Mouse (Mus musculus): ENCODE results near the gene Prdm11.
A peak's percentile ranks its signal among the peaks of the same experiment; 100 is the strongest.

The Prdm11 gene

DNA sequence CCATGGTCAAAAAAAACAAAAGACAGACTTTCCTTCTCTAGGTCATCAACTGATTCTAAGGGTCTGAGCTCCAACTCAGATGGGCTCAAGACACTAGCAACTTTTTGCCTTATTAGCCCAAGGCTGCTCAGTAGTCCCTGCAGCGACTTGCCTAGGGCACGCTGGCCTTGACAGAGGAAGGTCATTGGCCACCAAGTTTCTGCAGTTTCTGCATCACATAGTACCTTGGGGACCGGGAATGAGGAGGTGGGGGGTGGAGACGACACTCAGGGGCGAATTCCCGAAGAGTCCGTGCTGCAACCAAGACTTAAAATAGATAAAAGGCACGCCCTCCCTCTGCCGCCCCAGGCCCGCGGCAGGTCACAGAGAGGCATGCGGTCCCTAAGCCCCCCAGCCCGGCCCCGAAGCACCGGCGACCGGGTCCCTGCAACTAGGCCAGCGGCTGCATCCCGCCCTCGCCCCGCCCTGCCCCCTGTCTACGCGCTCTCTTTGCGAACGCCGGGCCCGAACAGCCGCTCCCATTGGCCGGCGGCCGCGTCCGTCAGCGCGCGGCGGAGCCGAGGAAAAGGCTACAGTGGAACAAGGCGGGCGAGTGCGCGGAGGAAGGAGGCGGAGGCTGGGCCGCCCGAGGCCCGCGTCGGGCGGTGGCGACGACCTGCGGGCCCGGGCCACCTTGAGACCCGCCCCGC is 694 bp downstream of the Prdm11 start:
- DNase-seq (ENCODE audit: low read depth, low spot score): peak; percentile 85

DNA sequence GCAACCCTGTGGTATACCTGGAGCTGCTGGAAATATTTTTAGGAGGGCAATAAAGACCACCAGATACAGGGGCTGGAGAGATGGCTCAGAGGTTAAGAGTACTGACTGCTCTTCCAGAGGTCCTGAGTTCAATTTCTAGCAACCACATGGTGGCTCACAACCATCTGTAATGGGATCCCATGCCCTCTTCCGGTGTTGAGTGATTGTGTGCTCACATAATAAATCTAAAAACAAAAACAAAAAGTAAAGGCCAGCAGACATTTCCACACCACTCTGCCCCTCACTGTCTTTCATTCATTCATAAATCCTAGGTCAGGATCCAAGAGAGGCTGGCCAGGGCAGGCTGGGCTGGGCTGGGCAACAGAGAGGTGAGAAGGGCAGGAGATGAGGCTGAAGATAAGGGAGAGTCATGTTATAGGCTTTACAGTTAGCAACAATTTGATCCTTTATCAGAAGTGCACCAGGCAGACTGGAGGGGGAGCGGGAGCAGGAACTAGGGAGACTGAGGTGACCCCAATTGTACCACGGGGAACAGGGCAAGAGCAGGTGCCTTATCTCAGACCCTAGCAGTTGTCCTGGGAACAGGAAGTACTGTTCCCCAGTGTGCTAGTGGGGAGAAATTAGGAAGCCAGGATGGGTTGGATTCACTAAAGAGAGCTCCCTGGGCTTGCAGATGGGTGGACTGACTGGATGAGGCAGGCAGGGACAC is 2.4 kb downstream of the Prdm11 start:
- no peak for DNase-seq (ENCODE audit: low read depth, low spot score)

DNA sequence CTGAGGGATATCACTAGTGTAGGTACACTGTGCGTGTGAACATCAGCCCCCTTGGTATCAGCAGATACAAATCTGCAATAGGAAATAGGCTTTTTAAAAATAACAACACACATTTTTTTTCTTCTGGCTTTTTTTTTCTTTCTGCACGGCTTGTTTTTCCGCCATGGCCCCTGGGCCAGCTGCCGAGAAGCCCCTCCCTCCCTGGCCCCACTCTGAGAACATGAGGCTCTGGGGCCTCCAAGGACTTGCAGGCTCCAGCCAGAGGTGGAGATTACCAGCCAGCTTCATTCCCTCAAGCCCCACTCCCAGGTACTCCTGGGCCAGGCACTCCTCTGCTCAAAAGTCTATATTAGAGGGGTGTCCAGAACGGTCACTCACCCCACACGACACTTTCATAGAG is 4.5 kb downstream of the Prdm11 start:
- no peak for DNase-seq (ENCODE audit: low read depth, low spot score)

DNA sequence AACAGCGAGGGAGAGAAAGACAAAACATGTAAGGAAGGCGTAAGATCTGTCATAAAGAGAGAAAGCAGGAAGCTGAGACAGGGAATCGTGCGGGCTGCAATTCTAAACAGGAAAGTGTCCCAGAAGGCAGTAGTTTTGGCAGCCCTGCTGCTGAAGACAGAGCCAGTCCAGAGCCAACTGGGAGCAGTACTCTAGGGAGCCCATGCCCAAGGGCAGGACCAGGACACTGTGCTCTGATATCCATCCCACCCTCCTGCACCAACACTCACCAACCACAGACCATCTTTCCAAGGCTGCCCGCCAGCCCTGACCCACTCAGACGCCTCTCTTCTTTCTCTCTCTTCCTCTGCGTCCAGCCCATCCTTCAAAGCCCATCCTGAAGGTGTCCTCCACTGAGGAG is 5.1 kb downstream of the Prdm11 start:
- no peak for DNase-seq (ENCODE audit: low read depth, low spot score)

DNA sequence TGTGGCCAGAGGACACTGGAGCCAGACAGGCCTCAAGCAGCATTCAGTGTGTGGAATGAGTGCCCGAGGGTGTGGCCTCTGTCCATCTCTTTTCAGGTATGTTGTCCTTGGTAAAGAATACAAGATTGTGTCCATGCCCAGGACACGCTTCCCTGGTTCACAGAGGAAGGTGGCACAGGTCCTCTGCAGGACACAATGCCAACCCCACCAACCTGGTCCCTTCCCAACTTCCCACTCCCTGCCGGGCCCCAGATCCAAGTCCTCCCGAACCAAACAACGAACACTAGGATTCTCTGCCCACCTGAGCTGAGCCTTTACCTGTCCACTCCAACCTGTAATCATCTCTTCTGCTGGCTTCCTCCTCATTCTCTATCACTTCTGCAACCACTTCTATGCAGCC is 6.3 kb downstream of the Prdm11 start:
- no peak for DNase-seq (ENCODE audit: low read depth, low spot score)

DNA sequence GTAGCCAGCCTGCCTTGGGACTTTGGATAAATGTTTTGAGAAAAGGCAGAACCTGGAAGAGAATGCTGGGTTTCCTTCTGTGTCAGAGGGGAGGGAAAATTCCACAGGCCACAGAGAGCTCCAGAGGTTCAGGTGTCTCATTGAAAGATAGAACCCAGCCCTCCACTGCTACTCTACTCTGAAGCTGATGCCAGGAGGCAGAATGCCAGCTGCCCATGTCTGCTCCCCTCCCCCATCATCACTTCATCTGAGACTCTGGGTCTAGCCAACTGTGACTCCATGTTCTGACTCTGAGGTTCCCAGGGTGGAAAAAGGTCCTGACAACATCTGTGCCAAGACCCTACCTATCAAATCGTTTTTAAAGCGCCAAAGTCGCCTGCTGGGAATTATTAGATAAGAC is 6.9 kb downstream of the Prdm11 start:
- no peak for DNase-seq (ENCODE audit: low read depth, low spot score)

DNA sequence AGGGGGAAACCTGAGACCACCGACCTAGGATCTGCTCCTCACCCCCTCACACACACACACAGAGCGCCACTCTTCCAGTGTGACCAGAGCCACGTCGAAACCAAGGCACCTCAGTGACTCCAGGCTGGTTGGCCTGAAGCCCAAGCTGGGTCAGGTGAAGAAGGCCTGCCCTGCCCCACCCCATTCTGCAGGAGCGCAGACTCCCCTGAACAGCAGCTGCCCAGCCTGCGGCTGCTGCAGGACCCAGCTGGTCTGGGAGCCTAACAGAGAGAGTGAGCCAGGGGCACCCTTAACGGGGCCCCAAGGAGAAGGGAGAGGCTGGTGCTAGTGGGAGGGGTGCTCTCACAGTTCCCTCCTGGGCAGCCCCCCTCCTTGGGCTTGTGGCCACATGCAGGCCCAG is 10.3 kb downstream of the Prdm11 start:
- no peak for DNase-seq (ENCODE audit: low read depth, low spot score)

DNA sequence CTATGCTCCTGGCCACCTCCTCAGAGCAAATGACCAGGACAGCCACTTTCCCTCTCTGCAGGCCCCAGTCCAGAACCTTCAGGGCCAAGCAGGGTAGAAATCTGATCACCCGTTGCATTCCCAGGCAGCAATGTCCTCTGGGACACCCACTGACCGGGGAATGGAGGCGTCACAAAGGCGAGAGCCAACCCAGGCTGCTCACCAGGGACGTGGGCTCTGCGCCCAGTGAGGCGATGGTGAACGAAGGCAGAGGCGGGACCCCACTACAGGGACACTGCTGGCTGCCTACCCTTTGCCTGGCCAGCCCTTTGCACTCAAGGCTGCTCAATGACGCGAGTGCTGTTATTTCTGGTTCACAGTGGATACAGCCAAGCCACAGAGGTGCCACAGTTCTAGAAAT is 13.3 kb downstream of the Prdm11 start:
- no peak for DNase-seq (ENCODE audit: low read depth, low spot score)

DNA sequence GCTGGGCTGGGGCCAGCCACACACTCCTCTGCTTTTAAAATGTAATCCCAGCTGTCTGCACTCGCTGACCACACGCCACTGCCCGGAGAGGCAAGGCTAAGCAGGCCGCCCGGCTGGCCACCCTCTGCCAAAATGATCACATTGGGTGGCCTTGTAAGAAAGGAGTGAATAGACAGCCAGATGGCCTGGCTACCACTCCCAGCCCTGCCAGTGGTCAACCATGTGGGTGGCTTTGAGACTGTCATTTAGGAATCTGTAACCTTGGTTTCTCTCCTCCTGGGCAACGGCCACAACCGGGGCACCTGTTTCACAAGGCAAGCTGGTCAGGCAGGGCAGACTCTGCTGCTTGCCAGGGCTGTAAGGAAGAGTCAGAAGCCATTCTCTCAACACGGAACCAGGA is 13.9 kb downstream of the Prdm11 start:
- no peak for DNase-seq (ENCODE audit: low read depth, low spot score)

DNA sequence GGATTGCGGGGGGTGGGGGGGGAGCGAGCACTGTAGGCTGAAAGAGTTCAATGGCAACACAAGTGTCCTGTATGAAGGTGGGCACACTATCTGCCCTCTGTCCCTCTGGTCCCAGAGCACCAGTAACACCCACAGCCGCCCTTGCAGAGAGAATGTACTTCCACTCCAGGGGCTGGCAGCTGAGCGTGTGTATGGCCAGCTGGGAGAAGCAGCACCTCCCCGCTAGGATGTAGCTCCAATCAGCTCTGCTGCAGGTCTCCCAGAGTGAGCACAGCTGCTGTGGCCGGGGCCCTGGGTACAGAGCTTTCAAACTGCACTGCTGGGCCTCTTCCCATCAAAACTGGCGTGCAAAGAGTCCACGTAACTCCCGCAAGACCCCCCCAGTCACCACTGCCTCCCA is 14.9 kb downstream of the Prdm11 start:
- DNase-seq (ENCODE audit: low read depth, low spot score): no peak

DNA sequence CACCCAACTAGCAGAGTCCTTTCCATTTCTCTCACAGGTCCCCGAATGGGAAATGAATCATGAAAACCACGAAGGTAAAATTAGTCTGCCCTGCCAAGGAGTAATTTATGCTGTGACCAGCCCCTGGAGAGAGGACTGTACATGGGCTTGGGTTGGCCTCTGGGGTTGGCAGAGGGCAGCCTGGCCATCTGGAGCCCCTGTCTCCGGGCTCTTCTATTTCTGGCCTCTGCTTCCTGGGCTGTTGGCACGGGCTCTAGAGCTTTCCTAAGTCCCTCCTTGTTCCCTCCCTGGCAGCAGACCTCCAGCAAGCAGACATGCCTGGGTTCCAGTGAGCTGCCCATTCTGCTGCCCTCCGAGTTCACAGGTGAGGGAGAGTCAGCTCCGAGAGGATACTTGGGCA is 15.9 kb downstream of the Prdm11 start:
- no peak for DNase-seq (ENCODE audit: low read depth, low spot score)

DNA sequence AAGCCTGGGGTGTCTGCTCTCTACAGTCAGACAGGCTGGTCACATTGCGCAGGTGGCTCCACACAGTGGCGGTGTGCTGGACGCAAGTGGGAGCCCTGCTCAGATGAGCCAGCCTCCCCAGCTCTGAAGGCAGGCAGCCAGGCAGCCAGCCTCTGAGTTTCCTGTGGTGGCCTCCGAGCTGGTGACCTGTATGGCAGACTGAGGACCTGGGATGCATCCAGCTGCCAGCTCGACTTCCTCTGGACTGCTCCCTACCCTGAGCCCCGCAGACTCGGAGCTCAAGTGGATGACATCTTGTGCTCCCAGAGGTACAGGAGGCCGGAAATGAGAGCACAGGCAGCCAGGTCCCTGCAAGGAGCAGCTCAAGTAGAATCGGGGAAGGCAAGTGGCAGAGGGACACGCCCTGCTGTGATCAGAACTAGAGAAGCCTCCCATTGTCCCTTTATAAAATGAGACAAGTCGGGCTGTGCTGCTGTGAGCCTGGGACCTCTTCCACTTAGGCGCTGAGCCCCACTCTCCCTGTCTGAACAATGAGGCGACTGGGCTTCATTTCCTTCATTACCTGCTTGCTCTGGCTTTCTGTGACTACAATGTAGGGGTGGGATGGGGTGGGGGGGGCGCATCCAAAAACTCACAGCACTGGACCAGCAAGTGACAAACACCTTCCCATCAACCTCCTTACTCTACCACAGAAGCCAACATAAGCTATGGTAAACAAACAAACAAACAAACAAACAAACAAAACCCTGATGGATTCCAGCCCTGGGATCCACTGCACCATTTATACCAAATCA is 16.5 kb downstream of the Prdm11 start:
- DNase-seq (ENCODE audit: low read depth, low spot score): no peak

DNA sequence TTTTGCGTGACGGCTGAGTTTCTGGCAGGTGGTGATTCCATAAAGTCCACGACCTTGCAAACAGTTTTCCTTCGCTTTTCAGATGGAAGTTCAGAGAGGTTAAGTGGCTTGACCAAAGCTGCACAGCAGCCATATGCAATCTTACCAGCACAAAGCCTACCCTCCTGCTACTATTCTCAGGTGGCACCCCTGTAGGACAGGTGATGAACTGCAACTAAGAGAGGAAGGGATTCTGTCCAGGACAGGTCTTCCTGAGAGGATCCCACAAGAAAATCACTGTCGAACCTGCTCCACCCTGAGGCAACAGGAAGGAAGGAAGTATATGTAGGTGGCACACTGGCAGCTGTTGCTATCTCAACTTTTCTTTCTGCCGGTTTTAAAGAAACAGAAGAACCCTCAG is 17.1 kb downstream of the Prdm11 start:
- DNase-seq (ENCODE audit: low read depth, low spot score): no peak

DNA sequence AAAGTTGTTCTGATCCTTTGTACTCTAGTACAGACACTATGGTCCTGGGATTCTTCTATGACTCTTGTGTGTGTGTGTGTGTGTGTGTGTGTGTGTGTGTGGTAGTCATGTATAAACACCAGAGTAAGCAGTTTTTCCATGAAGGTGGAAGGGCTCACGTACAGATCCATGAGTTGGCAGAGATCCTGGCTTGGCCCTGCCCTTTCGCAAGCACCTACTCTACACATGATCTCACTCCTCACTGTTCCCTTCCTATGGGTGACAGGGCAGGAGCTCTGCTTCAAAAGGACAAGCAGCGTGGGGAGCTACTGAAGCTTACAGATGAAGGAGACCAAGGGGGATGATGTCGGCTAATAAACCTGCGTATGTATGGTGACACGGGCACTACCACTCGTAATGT is 18.3 kb downstream of the Prdm11 start:
- no peak for DNase-seq (ENCODE audit: low read depth, low spot score)

DNA sequence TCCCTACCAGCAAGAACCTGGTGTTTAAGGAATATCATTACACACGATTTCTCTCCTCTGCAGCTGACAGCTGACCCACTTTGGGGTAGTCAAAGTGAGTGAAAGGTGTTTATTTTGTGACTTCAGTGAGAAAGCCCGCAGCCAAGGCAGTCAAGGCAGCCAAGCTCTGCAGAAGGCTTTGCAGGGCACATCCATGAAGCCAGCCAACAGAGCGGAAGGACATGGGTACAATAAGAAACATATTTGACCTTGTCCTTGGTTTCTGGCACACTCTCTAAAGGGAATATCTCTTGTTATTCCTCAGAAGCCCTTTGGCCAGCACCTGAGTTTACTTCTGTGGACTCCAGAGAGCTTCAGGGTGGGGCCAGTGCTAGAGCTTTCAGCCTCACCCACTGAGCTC is 21.5 kb downstream of the Prdm11 start:
- no peak for DNase-seq (ENCODE audit: low read depth, low spot score)

DNA sequence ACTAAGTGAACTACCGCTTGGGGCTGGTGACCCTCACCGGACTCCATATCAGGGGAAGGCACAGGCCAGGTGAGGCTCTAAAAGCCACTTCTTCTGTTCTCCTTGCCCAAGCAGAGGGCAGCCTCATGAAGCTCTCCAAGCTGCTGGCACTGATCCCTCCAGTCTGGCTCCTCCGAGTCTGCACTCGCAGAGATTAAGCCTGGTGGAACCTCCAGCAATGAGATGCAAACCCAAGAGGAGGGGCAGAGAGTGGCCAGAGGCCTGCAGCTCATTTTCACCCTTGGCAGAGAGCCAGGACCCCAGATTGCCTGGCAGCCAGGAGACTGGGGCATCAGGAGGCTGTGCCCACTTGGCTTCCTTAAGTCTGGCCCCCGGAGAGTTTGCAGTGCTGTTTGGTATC is 27.1 kb downstream of the Prdm11 start:
- no peak for DNase-seq (ENCODE audit: low read depth, low spot score)

DNA sequence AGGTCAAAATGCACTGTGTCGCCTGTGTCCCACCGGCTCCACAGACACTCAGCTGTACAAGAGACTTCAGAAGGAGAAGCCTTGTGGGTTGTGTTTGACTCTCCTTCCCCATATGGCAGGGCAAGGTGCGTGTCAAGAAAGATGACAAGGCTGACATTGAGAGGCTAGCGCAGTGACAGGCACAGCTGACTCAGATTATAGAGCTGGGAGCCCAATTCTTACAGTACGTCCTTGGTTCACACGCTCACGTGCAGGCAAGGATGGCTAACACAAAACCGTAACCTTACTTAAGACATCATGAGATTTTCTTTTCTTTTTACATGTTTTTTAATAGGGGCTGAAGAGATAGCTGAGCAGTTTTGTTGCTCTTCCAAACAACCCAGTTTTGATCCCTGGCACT is 28.8 kb downstream of the Prdm11 start:
- DNase-seq (ENCODE audit: low read depth, low spot score): no peak

DNA sequence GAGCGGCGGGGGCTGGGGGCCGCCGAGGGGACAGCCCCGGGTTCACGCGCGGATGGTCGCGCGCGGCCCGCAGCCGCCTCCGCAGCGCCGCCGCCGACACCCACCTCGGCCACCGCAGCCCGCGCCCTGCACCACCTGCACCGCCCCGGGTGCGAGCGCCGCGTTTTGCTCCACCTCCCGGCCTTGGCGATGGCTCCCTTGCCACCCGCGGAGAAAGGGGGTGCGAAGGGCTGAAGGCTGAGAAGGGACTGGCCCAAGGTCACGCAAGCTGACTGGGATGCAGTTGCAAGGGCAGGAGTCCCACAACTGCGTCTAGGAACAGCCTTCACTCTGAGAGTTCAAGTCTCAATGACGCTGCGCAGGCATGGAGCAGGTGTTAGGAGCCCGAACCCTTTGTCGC is 30.9 kb downstream of the Prdm11 start:
- DNase-seq (ENCODE audit: low read depth, low spot score): no peak

DNA sequence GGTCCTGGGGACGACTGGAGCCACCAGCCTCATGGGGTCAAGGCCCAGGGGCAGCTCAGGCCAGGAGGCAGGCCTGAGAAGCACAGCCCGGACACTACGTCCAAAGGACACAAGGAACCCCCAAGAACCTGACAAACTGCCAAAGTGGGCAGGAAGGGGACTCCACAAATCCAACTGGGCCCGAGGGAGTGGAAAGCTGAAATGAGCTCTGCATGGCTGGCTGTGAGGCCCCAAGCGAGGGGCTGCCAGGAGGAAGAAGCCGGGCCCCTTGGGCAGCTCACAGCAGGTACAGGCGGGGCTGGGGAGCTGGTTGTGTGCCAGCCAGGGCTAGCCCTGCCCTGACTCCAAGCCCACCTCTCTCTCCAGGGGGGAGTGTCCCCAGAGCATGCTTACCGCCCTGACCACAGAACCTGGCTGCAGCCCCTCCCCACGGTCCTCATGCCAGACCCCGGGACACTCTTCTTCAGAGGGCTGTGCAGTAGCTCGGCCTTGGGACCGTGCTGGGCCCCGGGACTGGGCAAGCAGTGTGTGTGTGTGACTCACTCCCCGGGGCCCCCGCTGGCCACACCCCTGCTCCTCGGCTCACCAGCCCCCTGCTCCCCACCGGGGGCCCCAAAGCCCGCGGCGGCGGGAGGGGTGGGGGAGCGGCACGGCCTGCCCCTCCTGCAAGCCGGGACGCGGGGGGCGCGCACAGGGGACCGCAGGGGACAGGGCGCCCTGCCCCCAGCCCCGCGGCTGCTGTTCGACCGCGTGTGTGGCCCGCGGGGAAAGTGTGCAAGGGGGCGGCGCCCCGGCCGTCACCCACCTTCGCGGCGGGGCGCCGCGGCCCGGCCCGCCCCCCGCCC is 31.7 kb downstream of the Prdm11 start:
- DNase-seq (ENCODE audit: low read depth, low spot score): no peak

DNA sequence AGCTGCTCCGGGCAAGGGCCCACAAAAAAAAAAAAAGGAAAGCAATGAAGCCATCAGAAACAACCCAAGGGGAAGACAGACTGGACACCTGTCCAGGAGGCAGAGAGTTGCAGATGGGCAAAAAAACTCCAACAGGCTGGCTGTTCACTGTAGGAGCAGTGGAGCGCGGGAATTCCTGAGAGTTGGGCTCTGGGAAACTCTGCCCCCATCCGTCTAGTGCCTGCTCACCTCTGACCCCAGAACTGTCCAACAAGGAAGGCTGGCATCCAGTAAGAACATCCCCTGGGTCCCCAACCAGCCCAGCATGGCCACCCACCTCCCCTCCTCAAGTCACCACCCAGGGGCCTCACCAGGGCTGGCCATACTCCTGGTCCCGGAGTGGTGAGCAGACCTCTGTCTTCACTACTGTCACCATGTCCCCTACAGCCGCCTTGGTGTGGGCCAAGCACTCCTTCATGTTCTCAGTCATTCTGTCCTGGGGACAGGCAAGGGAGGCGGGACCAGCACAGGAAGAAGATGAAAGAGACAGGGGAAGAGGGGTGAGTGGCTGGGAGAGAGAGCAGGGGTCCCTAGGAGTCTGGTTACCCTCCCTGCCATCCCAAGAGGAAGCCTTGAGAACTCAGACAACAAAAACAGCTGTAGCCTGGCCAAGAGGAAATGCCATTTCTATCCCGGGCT is 32.4 kb downstream of the Prdm11 start:
- no peak for DNase-seq (ENCODE audit: low read depth, low spot score)

DNA sequence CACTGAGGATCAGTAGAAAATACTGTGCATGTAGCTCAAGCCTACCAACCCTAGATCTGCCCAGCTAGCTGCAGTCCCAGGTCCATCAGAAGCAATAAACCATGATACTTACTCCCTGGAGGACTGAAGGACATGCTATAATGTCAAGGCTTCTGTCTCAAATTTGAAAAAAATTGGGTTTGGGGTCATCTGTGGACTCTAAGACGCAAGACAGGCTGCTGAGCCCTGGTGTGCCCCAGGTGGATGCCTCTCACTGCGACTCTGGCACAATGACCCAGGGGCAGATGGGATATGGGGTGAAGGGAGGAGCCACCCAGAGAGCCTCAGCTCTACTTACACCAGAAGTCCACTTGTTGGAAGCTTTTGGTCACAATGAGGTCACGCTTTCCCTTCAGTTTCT is 33.0 kb downstream of the Prdm11 start:
- DNase-seq (ENCODE audit: low read depth, low spot score): no peak

All from retina, adult 2 months (tissue).